Mouse (Mus musculus): ENCODE measurements at regions not wholly inside any gene's neighbourhood (a gene's known extent, or its start where the extent isn't known, plus 50 kb on each side); places are given as distances from the start of the nearest gene placed in this dataset.

GRCm38 (mm10) chr6:31121008-31121407 is 162.1 kb upstream of the Klf14 start:
- Histone ChIP-seq H3K27ac (no peak overlapping the region), H3K36me3 (replicated peaks) (no peaks in the 10 kb centered on the region), H3K4me3 (no peak overlapping the region), H3K9me3 (no peaks in the 10 kb centered on the region), H3K4me1 (peaks cover 15% of the 10 kb centered on the region), H3K27me3 (ENCODE audit: poor library complexity, severe bottlenecking) (no peaks in the 10 kb centered on the region)
- DNase-seq (ENCODE audit: extremely low spot score, low spot score), result no peak
- 83% methylated on average over 8 of the region's 8 CpGs for WGBS

- WGBS, result 89% methylated on average over 5 of the region's 5 CpGs
- DNase-seq (ENCODE audit: extremely low spot score, low spot score), result no peak
- H3K4me3 ChIP-seq, result no peak overlapping the region
- H3K9me3 ChIP-seq, result no peaks in the 10 kb centered on the region
- no peak overlapping the region for H3K27ac ChIP-seq
- peaks cover 9% of the 10 kb centered on the region for H3K4me1 ChIP-seq
- H3K36me3 ChIP-seq (replicated peaks), result no peaks in the 10 kb centered on the region
- no peaks in the 10 kb centered on the region for H3K27me3 ChIP-seq (ENCODE audit: poor library complexity, severe bottlenecking)
Measured at GRCm38 (mm10) chr6:31122895-31123294, 164.0 kb upstream of the Klf14 start.

GRCm38 (mm10) chr6:31123342-31123990 is 164.6 kb upstream of the Klf14 start:
- Histone ChIP-seq H3K9me3 (no peaks in the 10 kb centered on the region), H3K27me3 (ENCODE audit: poor library complexity, severe bottlenecking) (no peaks in the 10 kb centered on the region), H3K36me3 (replicated peaks) (no peaks in the 10 kb centered on the region), H3K27ac (no peak overlapping the region), H3K4me3 (no peak overlapping the region), H3K4me1 (peaks cover 9% of the 10 kb centered on the region)
- no peak for DNase-seq (ENCODE audit: extremely low spot score, low spot score)
- 80% methylated on average over 4 of the region's 4 CpGs for WGBS

GRCm38 (mm10) chr6:31124076-31124475 is 165.2 kb upstream of the Klf14 start:
- 87% methylated on average over 6 of the region's 6 CpGs for WGBS
- DNase-seq (ENCODE audit: extremely low spot score, low spot score), result no peak
- no peak overlapping the region for H3K27ac ChIP-seq
- H3K4me3 ChIP-seq, result no peak overlapping the region
- H3K27me3 ChIP-seq (ENCODE audit: poor library complexity, severe bottlenecking), result no peaks in the 10 kb centered on the region
- H3K4me1 ChIP-seq, result peaks cover 9% of the 10 kb centered on the region
- no peaks in the 10 kb centered on the region for H3K36me3 ChIP-seq (replicated peaks)
- no peaks in the 10 kb centered on the region for H3K9me3 ChIP-seq

- H3K27me3 ChIP-seq (ENCODE audit: poor library complexity, severe bottlenecking), result no peaks in the 10 kb centered on the region
- 96% methylated on average over 4 of the region's 4 CpGs for WGBS
- no peak overlapping the region for H3K27ac ChIP-seq
- H3K4me3 ChIP-seq, result no peak overlapping the region
- DNase-seq (ENCODE audit: extremely low spot score, low spot score), result no peak
- H3K9me3 ChIP-seq, result no peaks in the 10 kb centered on the region
- peaks cover 9% of the 10 kb centered on the region for H3K4me1 ChIP-seq
- no peaks in the 10 kb centered on the region for H3K36me3 ChIP-seq (replicated peaks)
Measured at GRCm38 (mm10) chr6:31124872-31125271, 166.0 kb upstream of the Klf14 start.

GRCm38 (mm10) chr6:31125328-31126118 is 166.6 kb upstream of the Klf14 start:
- DNase-seq (ENCODE audit: extremely low spot score, low spot score), result no peak
- Histone ChIP-seq H3K36me3 (replicated peaks) (no peaks in the 10 kb centered on the region), H3K4me3 (no peak overlapping the region), H3K9me3 (no peaks in the 10 kb centered on the region), H3K27me3 (ENCODE audit: poor library complexity, severe bottlenecking) (no peaks in the 10 kb centered on the region), H3K4me1 (peaks cover 9% of the 10 kb centered on the region), H3K27ac (no peak overlapping the region)
- whole genome bisulfite sequencing, result 78% methylated on average over 19 of the region's 19 CpGs

- no peak overlapping the region for H3K4me3 ChIP-seq
- DNase-seq (ENCODE audit: extremely low spot score, low spot score), result no peak
- H3K4me1 ChIP-seq, result peaks cover 4% of the 10 kb centered on the region
- 90% methylated on average over 15 of the region's 15 CpGs for WGBS
- H3K27me3 ChIP-seq (ENCODE audit: poor library complexity, severe bottlenecking), result no peaks in the 10 kb centered on the region
- no peak overlapping the region for H3K27ac ChIP-seq
- H3K36me3 ChIP-seq (replicated peaks), result no peaks in the 10 kb centered on the region
- H3K9me3 ChIP-seq, result no peaks in the 10 kb centered on the region
Measured at GRCm38 (mm10) chr6:31126131-31126871, 167.4 kb upstream of the Klf14 start.

- Histone ChIP-seq H3K4me1 (no peaks in the 10 kb centered on the region), H3K27ac (no peak overlapping the region), H3K36me3 (replicated peaks) (no peaks in the 10 kb centered on the region), H3K27me3 (ENCODE audit: poor library complexity, severe bottlenecking) (no peaks in the 10 kb centered on the region), H3K9me3 (no peaks in the 10 kb centered on the region; the same call in 1 of the 2 replicates), H3K4me3 (no peak overlapping the region)
- no peak for DNase-seq (ENCODE audit: extremely low spot score, low spot score)
- WGBS, result 87% methylated on average over 7 of the region's 7 CpGs
Measured at GRCm38 (mm10) chr6:31129170-31129569, 170.3 kb upstream of the Klf14 start.

GRCm38 (mm10) chr6:31129987-31130386 is 171.1 kb upstream of the Klf14 start:
- Histone ChIP-seq H3K9me3 (no peaks in the 10 kb centered on the region; the same call in 1 of the 2 replicates), H3K27ac (no peak overlapping the region), H3K4me1 (no peaks in the 10 kb centered on the region), H3K4me3 (no peak overlapping the region), H3K27me3 (ENCODE audit: poor library complexity, severe bottlenecking) (no peaks in the 10 kb centered on the region), H3K36me3 (replicated peaks) (no peaks in the 10 kb centered on the region)
- WGBS, result 87% methylated on average over 7 of the region's 7 CpGs
- DNase-seq (ENCODE audit: extremely low spot score, low spot score), result no peak

GRCm38 (mm10) chr6:31130522-31130921 is 171.6 kb upstream of the Klf14 start:
- DNase-seq (ENCODE audit: extremely low spot score, low spot score), result no peak
- no peaks in the 10 kb centered on the region for H3K36me3 ChIP-seq (replicated peaks)
- 100% methylated on average over 1 of the region's 1 CpGs for WGBS

GRCm38 (mm10) chr6:31131716-31132115 is 172.8 kb upstream of the Klf14 start:
- Histone ChIP-seq H3K36me3 (replicated peaks) (no peaks in the 10 kb centered on the region), H3K27me3 (ENCODE audit: poor library complexity, severe bottlenecking) (no peaks in the 10 kb centered on the region), H3K9me3 (no peaks in the 10 kb centered on the region; the same call in 1 of the 2 replicates), H3K4me1 (peaks cover 9% of the 10 kb centered on the region), H3K4me3 (no peak overlapping the region), H3K27ac (no peak overlapping the region)
- no peak for DNase-seq (ENCODE audit: extremely low spot score, low spot score)
- 88% methylated on average over 9 of the region's 9 CpGs for WGBS

More at GRCm38 (mm10) chr6:31130522-31130921, 171.6 kb upstream of the Klf14 start:
- Histone ChIP-seq H3K27me3 (ENCODE audit: poor library complexity, severe bottlenecking) (no peaks in the 10 kb centered on the region), H3K9me3 (no peaks in the 10 kb centered on the region; the same call in 1 of the 2 replicates), H3K4me1 (peaks cover 4% of the 10 kb centered on the region; the same call in 1 of the 2 replicates), H3K4me3 (no peak overlapping the region), H3K27ac (no peak overlapping the region)

- Histone ChIP-seq H3K27ac (no peak overlapping the region), H3K4me1 (peaks cover 13% of the 10 kb centered on the region), H3K9me3 (no peaks in the 10 kb centered on the region; the same call in 1 of the 2 replicates), H3K27me3 (ENCODE audit: poor library complexity, severe bottlenecking) (no peaks in the 10 kb centered on the region), H3K4me3 (no peak overlapping the region), H3K36me3 (replicated peaks) (no peaks in the 10 kb centered on the region)
- no peak for DNase-seq (ENCODE audit: extremely low spot score, low spot score)
- WGBS, result 87% methylated on average over 8 of the region's 8 CpGs
Measured at GRCm38 (mm10) chr6:31132396-31133190, 173.7 kb upstream of the Klf14 start.

Data from forebrain, embryonic 10.5 days (tissue).